Mouse (Mus musculus) neural tube, embryonic 12.5 days (tissue): ENCODE measurements around the gene Sst. TPM values are rescaled to one million over a fixed set of nuclear protein-coding genes. Genes with fewer than 3 reads are reported as not detected.
A peak's percentile ranks its signal among the peaks of the same experiment; 100 is the strongest.

Experiments
- ATAC-seq: fragments of 200-750 bp; cut with Nextera tagmentation; 2 replicates; pipeline ENCODE4 v1.8.0; 2017; ENCODE audit warnings: low read depth, mild to moderate bottlenecking, moderate TSS enrichment, moderate library complexity; ENCODE audit not compliant: low FRiP score
- H3K27ac ChIP-seq: fragments of 300-500 bp; sonication (generic); 2 replicates; pipeline ENCODE4 v1.5.1; 2016
- H3K27me3 ChIP-seq: fragments of 300-500 bp; sonication (generic); replicated peaks from 2 replicates; pipeline ENCODE4 v1.6.1; 2016; ENCODE audit warnings: mild to moderate bottlenecking
- H3K36me3 ChIP-seq: fragments of 300-500 bp; sonication (generic); 2 replicates; pipeline ENCODE4 v1.6.1; 2016; ENCODE audit warnings: mild to moderate bottlenecking
- H3K4me1 ChIP-seq: fragments of 300-500 bp; sonication (generic); 2 replicates; pipeline ENCODE4 v1.6.1; 2016
- H3K4me2 ChIP-seq: fragments of 300-500 bp; sonication (generic); replicated peaks from 2 replicates; pipeline ENCODE4 v1.6.1; 2016; ENCODE audit warnings: mild to moderate bottlenecking
- H3K4me3 ChIP-seq: fragments of 300-500 bp; sonication (generic); 2 replicates; pipeline ENCODE4 v1.5.1; 2016
- H3K9ac ChIP-seq: fragments of 300-500 bp; sonication (generic); 2 replicates; pipeline ENCODE4 v1.6.1; 2016; ENCODE audit warnings: mild to moderate bottlenecking
- H3K9me3 ChIP-seq: fragments of 300-500 bp; sonication (generic); 2 replicates; pipeline ENCODE4 v1.6.1; 2016; ENCODE audit warnings: mild to moderate bottlenecking
- WGBS: fragments of 180-500 bp; shearing (Covaris S2); methylation state at CpG from one replicate; pipeline ENCODE4 v1.1.7; 2016; 5-methylcytosine and 5-hydroxymethylcytosine counted together
- polyA plus RNA-seq: library from polyadenylated mRNA; unstranded; fragments of >200 nt; fragmentation: Nextera tagmentation; extraction: Ambion mirVana; gene quantifications from 2 replicates; pipeline ENCODE4 v1.2.1, GENCODE M21; 2016

Sst gene
- polyA plus RNA-seq, 1 experiment from 2014 or later = 140 TPM

DNA sequence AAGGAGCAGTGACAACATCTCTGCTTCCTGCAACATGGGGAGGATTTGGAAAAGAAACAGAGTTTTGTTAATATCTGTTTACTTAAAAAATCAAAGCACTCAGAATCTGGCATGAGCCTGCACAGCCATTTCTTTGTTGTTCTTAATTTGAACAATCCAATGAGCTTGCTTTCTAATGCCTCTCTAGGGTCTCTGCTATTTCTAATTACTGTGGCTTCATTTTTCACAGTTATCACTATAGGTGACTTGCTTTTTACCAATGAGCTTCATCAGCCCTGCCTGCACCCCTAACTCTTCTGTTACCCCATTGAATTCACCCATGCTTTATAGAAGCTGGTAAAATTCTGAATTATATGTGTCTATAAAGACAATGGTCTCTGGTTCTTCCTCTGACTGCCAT is 41.0 kb downstream of the Sst start:
- H3K27ac ChIP-seq = no peak overlapping the region
- no peak overlapping the region for H3K9ac ChIP-seq
- no peak overlapping the region for H3K4me3 ChIP-seq
- no peak for ATAC-seq
- no peak overlapping the region for H3K4me2 ChIP-seq
- H3K4me1 ChIP-seq = no peaks in the 10 kb centered on the region
- no peaks in the 10 kb centered on the region for H3K27me3 ChIP-seq
- no peaks in the 10 kb centered on the region for H3K9me3 ChIP-seq
- H3K36me3 ChIP-seq = no peaks in the 10 kb centered on the region

DNA sequence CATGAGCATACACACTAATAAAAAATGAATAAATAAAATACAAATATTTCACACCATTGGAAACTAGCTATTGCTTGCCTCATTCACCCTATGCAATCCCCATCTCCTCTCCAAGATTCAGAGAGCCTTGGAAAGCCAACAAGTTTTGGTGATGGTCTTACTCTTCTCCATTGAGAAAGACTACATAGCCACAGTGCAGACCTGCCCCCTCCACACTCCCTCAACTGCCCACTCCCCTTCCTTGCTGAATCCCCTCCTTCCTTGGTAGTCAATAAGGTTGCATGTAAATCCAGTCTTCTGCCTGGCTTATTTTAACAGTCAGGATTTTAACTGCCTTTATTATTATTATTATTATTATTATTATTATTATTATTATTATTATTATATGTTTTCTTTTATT is 41.6 kb downstream of the Sst start:
- no peak overlapping the region for H3K4me2 ChIP-seq
- no peak overlapping the region for H3K4me3 ChIP-seq
- H3K36me3 ChIP-seq = no peaks in the 10 kb centered on the region
- H3K4me1 ChIP-seq = no peaks in the 10 kb centered on the region
- H3K27ac ChIP-seq = no peak overlapping the region
- ATAC-seq = no peak
- H3K27me3 ChIP-seq = no peaks in the 10 kb centered on the region
- H3K9me3 ChIP-seq = no peaks in the 10 kb centered on the region
- no peak overlapping the region for H3K9ac ChIP-seq

DNA sequence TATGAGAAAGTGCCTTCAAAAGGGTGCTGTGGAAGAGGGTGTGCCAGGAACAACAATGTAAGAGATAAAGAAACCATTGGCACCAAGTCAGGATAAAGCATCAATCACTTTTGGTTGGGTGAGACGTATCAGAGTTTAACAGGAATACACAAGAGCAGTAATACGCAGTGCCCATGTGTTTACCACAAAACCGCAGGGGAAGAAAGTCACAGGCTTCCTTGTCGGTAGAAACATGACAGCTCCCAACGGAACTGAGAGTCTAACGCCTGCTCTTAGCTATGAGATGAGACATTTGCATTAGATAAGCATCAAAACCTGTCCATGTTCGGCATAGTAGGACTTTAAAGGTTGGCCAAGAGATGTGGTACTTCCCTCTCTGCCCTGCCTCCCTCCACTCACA is 46.1 kb downstream of the Sst start:
- no peak overlapping the region for H3K4me3 ChIP-seq
- H3K9ac ChIP-seq = no peak overlapping the region
- no peaks in the 10 kb centered on the region for H3K4me1 ChIP-seq
- 90% methylated on average over 7 of the region's 7 CpGs for WGBS
- H3K36me3 ChIP-seq = no peaks in the 10 kb centered on the region
- no peak for ATAC-seq
- H3K4me2 ChIP-seq = no peak overlapping the region
- H3K27ac ChIP-seq = no peak overlapping the region
- H3K27me3 ChIP-seq = no peaks in the 10 kb centered on the region
- H3K9me3 ChIP-seq = no peaks in the 10 kb centered on the region

DNA sequence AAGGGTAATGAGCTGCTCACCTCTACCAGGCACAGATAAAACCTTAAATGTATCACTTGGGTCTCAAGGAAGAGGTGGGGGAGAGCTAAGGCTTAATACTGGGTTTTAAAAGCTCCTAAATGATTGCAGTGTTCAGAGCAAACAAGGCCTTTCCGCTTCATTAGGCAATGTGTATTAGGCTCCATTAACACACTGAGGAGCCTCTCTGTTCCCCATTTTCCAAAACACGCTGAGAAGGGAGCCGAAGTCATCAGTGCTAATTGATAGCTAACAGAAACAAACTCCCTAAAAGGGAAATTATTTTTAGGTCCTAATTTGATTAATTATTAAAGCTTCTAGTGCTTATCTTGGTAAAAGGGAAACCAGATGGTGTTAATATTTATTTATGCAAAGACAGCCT is 48.1 kb downstream of the Sst start:
- H3K9me3 ChIP-seq = no peaks in the 10 kb centered on the region
- H3K4me2 ChIP-seq = no peak overlapping the region
- no peaks in the 10 kb centered on the region for H3K27me3 ChIP-seq
- no peak overlapping the region for H3K4me3 ChIP-seq
- ATAC-seq = peak; percentile 68; the same call in 1 of the 2 replicates
- no peak overlapping the region for H3K9ac ChIP-seq
- 27% methylated on average over 3 of the region's 3 CpGs for WGBS
- H3K27ac ChIP-seq = no peak overlapping the region
- H3K36me3 ChIP-seq = no peaks in the 10 kb centered on the region
- H3K4me1 ChIP-seq = no peaks in the 10 kb centered on the region

Other genes starting within 250 kb of the Sst start
- gene Rtp2, start 41.4 kb upstream of the Sst start, polyA plus RNA-seq = not detected in 2 replicates
- not detected in 2 replicates for gene Gm37419, start 97.5 kb upstream of the Sst start, polyA plus RNA-seq
- gene Bcl6, start 97.9 kb upstream of the Sst start, polyA plus RNA-seq = 0.05 and 0.41 TPM in 2 replicates